Mouse (Mus musculus): ENCODE measurements around the gene Fam162a. TPM values are rescaled to one million over a fixed set of nuclear protein-coding genes. Genes with fewer than 3 reads are reported as not detected.
"Not testable (repeated sequence)": the region's sequence is repeated elsewhere in the genome, so short reads cannot be mapped to it uniquely, and the experiment has no call there.

Fam162a gene
- polyA plus RNA-seq, 1 experiment from 2014 or later = 517 TPM

DNA sequence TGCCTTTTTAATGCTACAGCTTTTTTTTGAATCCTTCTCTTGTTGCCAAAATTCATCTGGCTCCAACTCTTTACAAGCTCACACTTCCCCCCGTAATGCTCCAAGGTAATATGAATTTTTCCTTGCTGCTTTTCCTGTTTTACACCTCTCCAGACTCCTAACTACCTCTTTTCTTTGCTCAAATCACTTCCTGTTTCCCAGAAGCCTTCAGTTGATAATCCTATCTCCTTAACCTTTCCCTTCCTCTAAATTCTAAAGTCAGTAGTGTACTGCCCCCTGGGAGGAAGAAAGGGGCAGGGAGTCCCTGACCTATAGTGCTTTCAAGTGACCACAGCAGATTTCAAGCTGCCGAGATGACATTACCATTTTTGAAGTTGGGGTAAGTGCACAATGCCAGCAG is 3.7 kb downstream of the Fam162a start:
- H3K27me3 ChIP-seq (replicated peaks; ENCODE audit: control insufficient read depth, insufficient read depth, low read length) = no peaks in the 10 kb centered on the region
- no peak overlapping the region for H3K27ac ChIP-seq (ENCODE audit: low read length)
- no peak overlapping the region for H3K4me3 ChIP-seq (ENCODE audit: low read length)
- H3K4me1 ChIP-seq (ENCODE audit: control insufficient read depth, insufficient read depth, low read length) = peaks cover 17% of the 10 kb centered on the region
- no peak overlapping the region for H3K9ac ChIP-seq (ENCODE audit: low read depth, low read length)
- 71% methylated on average over 2 of the region's 2 CpGs for WGBS
- no peaks in the 10 kb centered on the region for H3K9me3 ChIP-seq (ENCODE audit: control insufficient read depth, low read length)
- H3K36me3 ChIP-seq (ENCODE audit: control insufficient read depth, insufficient read depth, low read length) = no peaks in the 10 kb centered on the region
- no peak for ATAC-seq
- H3K4me2 ChIP-seq (ENCODE audit: low read depth, low read length) = no peak overlapping the region

DNA sequence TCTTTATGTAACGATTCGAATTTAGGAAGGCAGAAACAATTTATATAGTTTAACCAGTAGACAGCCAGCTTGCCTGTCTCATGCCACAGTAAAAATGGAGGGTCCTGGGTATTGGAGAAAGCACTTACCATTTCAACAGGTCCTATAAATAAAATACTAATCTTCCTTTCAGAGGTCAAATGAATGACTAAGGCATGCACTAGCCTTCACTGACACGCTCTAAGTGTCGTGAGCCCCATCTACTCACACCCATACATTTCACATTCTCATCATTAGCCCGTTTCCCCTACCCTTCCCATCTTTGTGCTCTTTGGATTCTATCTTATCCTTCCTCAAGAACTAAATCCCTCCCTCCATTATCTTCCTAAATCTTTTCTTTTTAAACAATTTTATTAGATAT is 6.5 kb downstream of the Fam162a start:
- no peak overlapping the region for H3K4me3 ChIP-seq (ENCODE audit: low read length)
- H3K9ac ChIP-seq (ENCODE audit: low read depth, low read length) = no peak overlapping the region
- H3K4me2 ChIP-seq (ENCODE audit: low read depth, low read length) = no peak overlapping the region
- no peaks in the 10 kb centered on the region for H3K9me3 ChIP-seq (ENCODE audit: control insufficient read depth, low read length)
- no peaks in the 10 kb centered on the region for H3K36me3 ChIP-seq (ENCODE audit: control insufficient read depth, insufficient read depth, low read length)
- ATAC-seq = no peak
- H3K27me3 ChIP-seq (replicated peaks; ENCODE audit: control insufficient read depth, insufficient read depth, low read length) = no peaks in the 10 kb centered on the region
- H3K27ac ChIP-seq (ENCODE audit: low read length) = no peak overlapping the region
- peaks cover 17% of the 10 kb centered on the region for H3K4me1 ChIP-seq (ENCODE audit: control insufficient read depth, insufficient read depth, low read length)
- WGBS = 84% methylated on average over 5 of the region's 5 CpGs

DNA sequence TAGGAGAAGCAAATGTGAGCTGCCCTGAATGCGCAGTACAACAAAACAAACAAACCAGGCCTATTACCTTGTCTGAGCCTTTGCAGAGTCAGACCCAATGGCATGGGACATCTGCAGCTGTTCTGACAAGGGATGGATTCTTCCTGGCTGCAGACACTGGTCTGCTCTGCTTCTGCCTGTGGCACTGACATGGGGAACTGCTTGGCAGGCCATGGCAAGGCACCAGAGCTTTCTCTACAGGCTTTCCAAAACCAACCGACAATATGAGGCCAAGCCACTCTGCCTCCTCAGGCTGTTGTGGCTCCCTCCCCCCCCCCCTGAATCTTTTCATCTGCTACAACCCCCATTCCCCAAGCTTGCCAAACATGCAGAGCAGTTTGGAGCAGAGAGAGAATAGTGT is 8.1 kb downstream of the Fam162a start:
- no peak for ATAC-seq
- Histone ChIP-seq H3K9ac (ENCODE audit: low read depth, low read length) (no peak overlapping the region), H3K4me1 (ENCODE audit: control insufficient read depth, insufficient read depth, low read length) (peaks cover 9% of the 10 kb centered on the region; the same call in 1 of the 2 replicates), H3K27ac (ENCODE audit: low read length) (no peak overlapping the region), H3K27me3 (replicated peaks; ENCODE audit: control insufficient read depth, insufficient read depth, low read length) (no peaks in the 10 kb centered on the region), H3K9me3 (ENCODE audit: control insufficient read depth, low read length) (no peaks in the 10 kb centered on the region), H3K36me3 (ENCODE audit: control insufficient read depth, insufficient read depth, low read length) (no peaks in the 10 kb centered on the region), H3K4me2 (ENCODE audit: low read depth, low read length) (no peak overlapping the region), H3K4me3 (ENCODE audit: low read length) (no peak overlapping the region)
- 72% methylated on average over 2 of the region's 2 CpGs for WGBS

DNA sequence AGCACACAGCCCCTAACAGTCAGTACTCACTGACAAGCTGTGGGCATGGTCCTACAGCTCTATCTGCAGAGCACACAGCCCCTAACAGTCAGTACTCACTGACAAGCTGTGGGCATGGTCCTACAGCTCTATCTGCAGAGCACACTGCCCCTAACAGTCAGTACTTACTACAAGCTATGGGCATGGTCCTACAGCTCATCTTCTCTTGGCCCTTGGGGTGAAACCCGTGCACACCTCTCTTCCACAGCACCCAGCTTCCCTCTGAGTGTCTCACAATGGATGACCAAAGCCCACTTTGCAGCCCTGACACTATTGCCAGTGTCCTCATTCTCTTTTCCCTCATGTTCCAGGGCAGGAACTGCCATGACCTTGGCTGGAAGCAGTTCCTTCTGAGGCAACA is 8.9 kb downstream of the Fam162a start:
- 90% methylated on average over 1 of the region's 1 CpGs for WGBS
- not testable (repeated sequence) for H3K27me3 ChIP-seq (replicated peaks; ENCODE audit: control insufficient read depth, insufficient read depth, low read length); H3K27ac ChIP-seq (ENCODE audit: low read length); H3K36me3 ChIP-seq (ENCODE audit: control insufficient read depth, insufficient read depth, low read length); H3K4me1 ChIP-seq (ENCODE audit: control insufficient read depth, insufficient read depth, low read length); ATAC-seq; H3K4me2 ChIP-seq (ENCODE audit: low read depth, low read length); H3K9me3 ChIP-seq (ENCODE audit: control insufficient read depth, low read length); H3K9ac ChIP-seq (ENCODE audit: low read depth, low read length); H3K4me3 ChIP-seq (ENCODE audit: low read length)

DNA sequence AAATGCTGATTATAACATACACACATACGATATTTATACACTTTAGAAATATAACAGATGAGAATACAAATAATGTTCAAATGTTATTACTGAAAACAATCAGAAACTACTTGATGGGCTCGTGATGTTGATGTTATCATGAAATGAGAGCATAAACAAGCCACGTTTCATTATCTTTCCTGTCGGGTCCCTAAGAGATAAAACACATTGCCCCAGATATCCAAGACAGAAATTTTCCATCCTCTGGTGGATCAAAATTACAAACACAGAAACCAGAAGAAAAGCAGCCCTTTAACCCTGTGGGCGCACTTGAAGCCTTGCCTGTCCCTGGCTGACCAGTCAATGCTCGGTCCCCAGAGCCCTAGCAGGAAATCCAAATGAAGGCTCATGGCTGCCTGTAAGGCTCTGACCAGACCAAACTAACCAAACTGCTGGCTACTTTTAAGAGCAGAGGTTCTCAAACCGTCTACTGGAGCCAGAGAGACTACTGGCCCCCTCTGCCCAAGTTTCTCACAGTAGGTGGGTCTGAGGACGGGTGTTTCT is 13.4 kb downstream of the Fam162a start:
- no peak for ATAC-seq
- Histone ChIP-seq H3K9ac (ENCODE audit: low read depth, low read length) (no peak overlapping the region), H3K4me3 (ENCODE audit: low read length) (no peak overlapping the region), H3K4me2 (ENCODE audit: low read depth, low read length) (no peak overlapping the region), H3K4me1 (ENCODE audit: control insufficient read depth, insufficient read depth, low read length) (no peaks in the 10 kb centered on the region), H3K27ac (ENCODE audit: low read length) (no peak overlapping the region), H3K9me3 (ENCODE audit: control insufficient read depth, low read length) (no peaks in the 10 kb centered on the region), H3K27me3 (replicated peaks; ENCODE audit: control insufficient read depth, insufficient read depth, low read length) (no peaks in the 10 kb centered on the region), H3K36me3 (ENCODE audit: control insufficient read depth, insufficient read depth, low read length) (peaks cover 2% of the 10 kb centered on the region; the same call in 1 of the 2 replicates)
- WGBS = 62% methylated on average over 8 of the region's 8 CpGs

DNA sequence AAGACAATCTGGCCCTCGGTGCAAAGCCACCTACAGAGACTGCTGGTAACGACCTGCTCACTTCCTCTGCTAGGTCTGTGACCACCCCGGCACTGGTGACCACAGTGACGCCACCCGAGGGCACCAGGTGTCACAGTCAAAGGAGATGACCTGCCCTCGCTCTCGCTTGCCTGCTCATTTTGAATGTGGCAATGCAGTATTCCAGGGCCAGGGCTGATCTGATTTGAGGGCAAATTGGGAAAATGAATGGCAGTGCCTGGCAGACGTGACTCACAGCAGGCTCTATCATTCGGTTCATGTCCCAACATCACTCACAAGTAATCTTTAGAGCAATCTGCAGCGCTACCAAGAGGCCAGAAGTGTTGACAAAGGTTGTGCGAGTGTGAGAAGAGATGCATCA is 15.0 kb downstream of the Fam162a start:
- no peaks in the 10 kb centered on the region for H3K27me3 ChIP-seq (replicated peaks; ENCODE audit: control insufficient read depth, insufficient read depth, low read length)
- no peak overlapping the region for H3K27ac ChIP-seq (ENCODE audit: low read length)
- no peaks in the 10 kb centered on the region for H3K4me1 ChIP-seq (ENCODE audit: control insufficient read depth, insufficient read depth, low read length)
- H3K9ac ChIP-seq (ENCODE audit: low read depth, low read length) = no peak overlapping the region
- H3K4me2 ChIP-seq (ENCODE audit: low read depth, low read length) = no peak overlapping the region
- ATAC-seq = no peak
- no peak overlapping the region for H3K4me3 ChIP-seq (ENCODE audit: low read length)
- H3K36me3 ChIP-seq (ENCODE audit: control insufficient read depth, insufficient read depth, low read length) = peaks cover 2% of the 10 kb centered on the region; the same call in 1 of the 2 replicates
- WGBS = 92% methylated on average over 11 of the region's 11 CpGs
- no peaks in the 10 kb centered on the region for H3K9me3 ChIP-seq (ENCODE audit: control insufficient read depth, low read length)

DNA sequence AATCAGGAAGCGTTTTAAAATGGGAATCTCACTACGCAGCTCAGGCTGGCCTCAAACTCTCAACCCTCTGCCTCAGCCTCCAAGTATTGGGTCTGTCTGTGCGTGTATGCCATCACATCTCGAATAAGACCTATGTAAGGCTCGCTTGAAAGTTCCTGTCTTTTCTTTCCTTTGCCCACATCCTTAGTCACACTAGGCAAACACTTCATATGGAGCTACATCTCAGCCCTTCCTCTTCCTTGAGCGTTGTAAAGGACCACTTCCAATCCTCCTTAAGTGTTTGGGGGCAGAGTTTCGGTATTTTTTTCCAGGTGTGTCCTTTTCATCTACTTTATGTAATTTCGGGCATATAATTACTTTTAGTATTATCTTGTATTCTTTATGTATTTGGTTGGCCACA is 16.5 kb downstream of the Fam162a start:
- no peak for ATAC-seq
- WGBS = 94% methylated on average over 8 of the region's 8 CpGs

DNA sequence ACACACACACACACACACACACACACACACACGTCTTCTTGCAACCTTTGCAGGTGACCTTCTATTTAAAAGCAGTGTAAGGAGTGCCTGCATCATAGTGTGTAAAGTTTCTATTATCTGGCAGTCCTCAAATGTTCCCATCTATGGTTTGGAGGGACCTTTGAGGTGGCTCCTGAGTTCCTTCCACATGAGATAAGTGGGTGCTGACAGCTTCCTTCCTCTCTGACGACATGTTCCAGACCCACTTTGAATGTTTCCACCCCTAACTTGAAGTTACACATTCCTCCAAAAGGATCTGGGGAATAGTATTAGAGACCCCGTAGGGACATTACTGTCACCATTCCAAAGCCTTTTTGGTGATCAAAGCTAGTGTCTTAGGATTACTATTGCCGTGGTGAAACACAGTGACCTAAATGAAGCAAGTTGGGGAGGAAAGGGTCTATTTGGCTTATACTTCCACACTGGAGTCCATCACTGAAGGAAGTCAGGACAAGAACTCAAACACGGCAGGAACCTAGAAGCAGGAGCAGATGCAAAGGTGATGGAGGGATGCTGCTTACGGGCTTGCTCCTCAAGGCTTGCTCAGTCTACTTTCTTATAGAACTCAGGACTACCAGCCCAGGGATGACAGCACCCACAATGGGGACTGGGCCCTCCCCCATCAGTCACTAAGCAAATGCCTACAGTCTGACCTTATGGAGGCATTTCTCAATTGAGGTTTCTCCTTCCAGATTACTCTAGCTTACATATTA is 17.7 kb downstream of the Fam162a start:
- H3K36me3 ChIP-seq (ENCODE audit: control insufficient read depth, insufficient read depth, low read length) = peaks cover 8% of the 10 kb centered on the region
- H3K4me3 ChIP-seq (ENCODE audit: low read length) = no peak overlapping the region
- H3K4me1 ChIP-seq (ENCODE audit: control insufficient read depth, insufficient read depth, low read length) = no peaks in the 10 kb centered on the region
- H3K27me3 ChIP-seq (replicated peaks; ENCODE audit: control insufficient read depth, insufficient read depth, low read length) = no peaks in the 10 kb centered on the region
- H3K9me3 ChIP-seq (ENCODE audit: control insufficient read depth, low read length) = no peaks in the 10 kb centered on the region
- H3K27ac ChIP-seq (ENCODE audit: low read length) = no peak overlapping the region
- no peak for ATAC-seq
- no peak overlapping the region for H3K4me2 ChIP-seq (ENCODE audit: low read depth, low read length)
- 65% methylated on average over 6 of the region's 6 CpGs for WGBS
- H3K9ac ChIP-seq (ENCODE audit: low read depth, low read length) = no peak overlapping the region

More for the DNA sequence above, 16.5 kb downstream of the Fam162a start:
- H3K9ac ChIP-seq (ENCODE audit: low read depth, low read length) = no peak overlapping the region
- H3K36me3 ChIP-seq (ENCODE audit: control insufficient read depth, insufficient read depth, low read length) = peaks cover 2% of the 10 kb centered on the region
- no peaks in the 10 kb centered on the region for H3K4me1 ChIP-seq (ENCODE audit: control insufficient read depth, insufficient read depth, low read length)
- H3K4me3 ChIP-seq (ENCODE audit: low read length) = no peak overlapping the region
- no peaks in the 10 kb centered on the region for H3K9me3 ChIP-seq (ENCODE audit: control insufficient read depth, low read length)
- no peak overlapping the region for H3K4me2 ChIP-seq (ENCODE audit: low read depth, low read length)
- no peaks in the 10 kb centered on the region for H3K27me3 ChIP-seq (replicated peaks; ENCODE audit: control insufficient read depth, insufficient read depth, low read length)
- H3K27ac ChIP-seq (ENCODE audit: low read length) = no peak overlapping the region

DNA sequence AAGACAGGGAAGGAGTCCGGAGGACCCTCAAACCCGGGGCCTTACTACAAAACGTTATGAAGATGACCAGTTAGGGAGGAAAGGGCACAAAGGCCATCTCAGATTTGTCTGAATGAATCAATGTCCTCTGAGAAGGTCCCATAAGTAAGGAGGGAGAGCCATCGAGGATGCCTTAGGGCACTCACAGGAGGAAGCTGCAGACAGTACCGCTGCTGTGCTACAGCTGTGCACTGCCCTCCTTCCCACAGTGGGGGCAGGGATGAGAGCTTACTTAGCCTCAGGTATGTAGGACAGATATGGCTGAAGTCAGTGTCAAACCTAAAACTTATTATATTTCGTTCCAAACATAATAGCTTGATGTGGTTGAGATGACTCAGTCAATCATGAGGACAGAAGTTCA is 19.9 kb downstream of the Fam162a start:
- H3K4me3 ChIP-seq (ENCODE audit: low read length) = no peak overlapping the region
- H3K36me3 ChIP-seq (ENCODE audit: control insufficient read depth, insufficient read depth, low read length) = peaks cover 13% of the 10 kb centered on the region; the same call in 1 of the 2 replicates
- no peak overlapping the region for H3K9ac ChIP-seq (ENCODE audit: low read depth, low read length)
- H3K27ac ChIP-seq (ENCODE audit: low read length) = no peak overlapping the region
- no peak for ATAC-seq
- H3K4me1 ChIP-seq (ENCODE audit: control insufficient read depth, insufficient read depth, low read length) = no peaks in the 10 kb centered on the region
- no peaks in the 10 kb centered on the region for H3K9me3 ChIP-seq (ENCODE audit: control insufficient read depth, low read length)
- H3K4me2 ChIP-seq (ENCODE audit: low read depth, low read length) = no peak overlapping the region
- H3K27me3 ChIP-seq (replicated peaks; ENCODE audit: control insufficient read depth, insufficient read depth, low read length) = no peaks in the 10 kb centered on the region
- WGBS = 95% methylated on average over 6 of the region's 6 CpGs

All from intestine, embryonic 16.5 days (tissue).